Mouse (Mus musculus) kidney, embryonic 16.5 days (tissue): ENCODE data around the gene 4930430F08Rik. TPM values are rescaled to one million over a fixed set of nuclear protein-coding genes. Genes with fewer than 3 reads are reported as not detected.

Experiments
- ATAC-seq: fragments of 200-750 bp; cut with Nextera tagmentation; 2 replicates; pipeline ENCODE4 v1.8.0; 2017; ENCODE audit warnings: moderate TSS enrichment; ENCODE audit not compliant: low FRiP score, low TSS enrichment
- H3K27ac ChIP-seq: fragments of 300-500 bp; sonication (generic); 2 replicates; pipeline ENCODE4 v1.5.1; 2014; ENCODE audit warnings: low read length
- H3K27me3 ChIP-seq: fragments of 300-500 bp; sonication (generic); 2 replicates; pipeline ENCODE4 v1.6.1; 2014; ENCODE audit warnings: low read length, control low read depth, mixed read lengths; ENCODE audit not compliant: insufficient read depth
- H3K36me3 ChIP-seq: fragments of 300-500 bp; sonication (generic); 2 replicates; pipeline ENCODE4 v1.6.1; 2014; ENCODE audit warnings: low read length, control low read depth, mixed read lengths; ENCODE audit not compliant: insufficient read depth
- H3K4me1 ChIP-seq: fragments of 300-500 bp; sonication (generic); 2 replicates; pipeline ENCODE4 v1.6.1; 2014; ENCODE audit warnings: low read length, control low read depth, mixed read lengths; ENCODE audit not compliant: insufficient read depth
- H3K4me2 ChIP-seq: fragments of 300-500 bp; sonication (generic); replicated peaks from 2 replicates; pipeline ENCODE4 v1.6.1; 2014; ENCODE audit warnings: low read depth, low read length
- H3K4me3 ChIP-seq: fragments of 300-500 bp; sonication (generic); 2 replicates; pipeline ENCODE4 v1.5.1; 2014; ENCODE audit warnings: mild to moderate bottlenecking, low read length
- H3K9ac ChIP-seq: fragments of 300-500 bp; sonication (generic); replicated peaks from 2 replicates; pipeline ENCODE4 v1.6.1; 2014; ENCODE audit warnings: low read length
- H3K9me3 ChIP-seq: fragments of 300-500 bp; sonication (generic); 2 replicates; pipeline ENCODE4 v1.6.1; 2016; ENCODE audit warnings: low read length, control low read depth
- WGBS: fragments of 180-500 bp; shearing (Covaris S2); extraction: QIAGEN DNeasy Blood & Tissue Kit; methylation state at CpG from one replicate; pipeline ENCODE4 v1.1.7; 2014; 5-methylcytosine and 5-hydroxymethylcytosine counted together
- polyA plus RNA-seq: library from polyadenylated mRNA; unstranded; fragments of >200 nt; fragmentation: Nextera tagmentation; extraction: Ambion mirVana; gene quantifications from 2 replicates; pipeline ENCODE4 v1.2.1, GENCODE M21; 2015

Gene 4930430F08Rik
- polyA plus RNA-seq, 1 experiment from 2014 or later: 10.5 TPM

DNA sequence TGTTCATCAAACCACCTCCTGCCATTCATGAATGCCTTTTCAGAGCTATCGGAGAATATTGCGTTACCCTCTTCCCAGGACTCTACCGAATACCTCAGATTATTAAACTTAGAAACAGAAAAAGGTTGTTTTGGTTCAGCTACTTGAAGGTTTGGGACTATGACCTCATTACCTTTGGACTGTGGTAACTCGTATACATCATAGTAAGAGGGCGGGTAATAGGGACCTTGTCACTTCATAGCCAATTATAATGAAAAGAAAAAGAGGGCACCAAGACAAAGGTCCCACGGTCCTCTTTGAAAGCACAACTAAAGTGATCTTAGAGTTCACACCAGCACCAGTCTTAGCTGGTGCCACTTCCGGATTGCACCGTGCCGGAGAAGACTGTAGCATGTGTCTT lies 67.9 kb downstream of the 4930430F08Rik start:
- Histone ChIP-seq H3K9ac (no peak overlapping the region), H3K36me3 (peaks cover 18% of the 10 kb centered on the region), H3K27me3 (no peaks in the 10 kb centered on the region), H3K27ac (no peak overlapping the region), H3K4me2 (no peak overlapping the region), H3K9me3 (no peaks in the 10 kb centered on the region), H3K4me3 (no peak overlapping the region), H3K4me1 (no peaks in the 10 kb centered on the region)
- no peak for ATAC-seq
- 91% methylated on average over 9 of the region's 9 CpGs for WGBS

Other genes with a start within 250 kb of the 4930430F08Rik start
- gene Gm4302, start 249.6 kb downstream of the 4930430F08Rik start, polyA plus RNA-seq: not detected in 2 replicates
- gene Gm4303, start 244.5 kb downstream of the 4930430F08Rik start, polyA plus RNA-seq: not detected in 2 replicates
- gene Gm4305, start 239.3 kb downstream of the 4930430F08Rik start, polyA plus RNA-seq: not detected in 2 replicates
- not detected in 2 replicates for gene Gm4307, start 229.1 kb downstream of the 4930430F08Rik start, polyA plus RNA-seq
- gene Gm4312, start 207.9 kb downstream of the 4930430F08Rik start, polyA plus RNA-seq: not detected in 2 replicates
- 23.8 and 25.8 TPM in 2 replicates for gene Tmtc3, start 103.1 kb downstream of the 4930430F08Rik start, polyA plus RNA-seq
- gene Cep290, start 102.9 kb downstream of the 4930430F08Rik start, polyA plus RNA-seq: 4.4 and 6.1 TPM in 2 replicates
- gene 1700017N19Rik, start 61 bp upstream of the 4930430F08Rik start, polyA plus RNA-seq: not detected in 2 replicates